Mouse (Mus musculus) liver, postnatal 0 days (tissue): Measurements from ENCODE around the gene Prdm8.

Source experiments
- CTCF ChIP-seq: sonication (generic); IDR thresholded peaks from 2 replicates; pipeline ENCODE4 v1.5.1; 2016; ENCODE audit warnings: antibody characterized with exemption, low read depth
- EP300 ChIP-seq: IDR thresholded peaks from 2 replicates; pipeline ENCODE4 v1.6.1; 2016; ENCODE audit warnings: antibody characterized with exemption, low read depth, mild to moderate bottlenecking

GRCm38 (mm10) chr5:98183031-98183595 lies 16.1 kb downstream of the Prdm8 start:
- TF ChIP-seq CTCF: no peak
- no peak for TF ChIP-seq EP300
